Mouse (Mus musculus) liver, adult 2 months (tissue): Measurements from ENCODE around the gene Arhgap35.

Source experiments
- CTCF ChIP-seq: fragments of 200-500 bp; IDR thresholded peaks from 2 replicates; pipeline ENCODE4 v1.5.1; 2011; ENCODE audit warnings: low read depth, low read length, control low read depth
- POLR2A ChIP-seq: fragments of 200-500 bp; IDR thresholded peaks from 2 replicates; pipeline ENCODE4 v1.6.1; 2011; ENCODE audit warnings: low read length, control low read depth; ENCODE audit not compliant: insufficient read depth; ENCODE audit errors: extremely low read depth

DNA sequence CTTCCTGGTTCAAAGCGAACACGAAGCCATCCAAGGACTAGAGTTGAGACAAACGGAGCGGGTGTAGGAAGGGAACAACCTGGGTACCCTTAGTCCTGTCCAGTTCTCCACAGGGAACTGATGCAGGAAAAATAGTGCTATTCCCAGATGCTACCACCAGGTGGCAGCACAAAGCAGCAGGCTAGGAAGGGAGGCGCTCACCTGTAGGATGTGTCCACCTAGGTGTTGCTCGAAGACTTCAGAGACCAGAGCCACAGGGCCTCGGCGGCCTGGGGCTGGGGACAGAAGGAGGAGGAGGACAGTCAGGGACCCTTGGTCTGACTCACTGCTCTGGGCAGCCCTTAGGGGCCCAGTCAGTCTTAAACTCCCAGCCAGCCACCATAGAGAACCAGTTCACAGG, 149.6 kb downstream of the Arhgap35 start:
- peak; percentile 89 for TF ChIP-seq CTCF
- TF ChIP-seq POLR2A, result no peak
